Mouse (Mus musculus) olfactory bulb, adult 2 months (tissue): ENCODE measurements around the gene C8a. TPM values are rescaled to one million over a fixed set of nuclear protein-coding genes. Genes with fewer than 3 reads are reported as not detected.

Source experiments
- H3K27ac ChIP-seq: fragments of 200-500 bp; 2 replicates; pipeline ENCODE4 v1.5.1; 2012; ENCODE audit warnings: low read depth, low read length; ENCODE audit not compliant: insufficient read depth
- H3K4me1 ChIP-seq: fragments of 200-500 bp; 2 replicates; pipeline ENCODE4 v1.6.1; 2012; ENCODE audit warnings: low read length; ENCODE audit not compliant: control insufficient read depth, insufficient read depth
- H3K4me3 ChIP-seq: fragments of 200-500 bp; 2 replicates; pipeline ENCODE4 v1.5.1; 2012; ENCODE audit warnings: mild to moderate bottlenecking, low read depth, low read length, moderate library complexity; ENCODE audit not compliant: insufficient read depth
- CTCF ChIP-seq: fragments of 200-500 bp; IDR thresholded peaks from 2 replicates; pipeline ENCODE4 v1.5.1; 2012; ENCODE audit warnings: low read depth, mild to moderate bottlenecking, low read length, moderate library complexity; ENCODE audit not compliant: insufficient read depth
- POLR2A ChIP-seq: fragments of 200-500 bp; IDR thresholded peaks from 2 replicates; pipeline ENCODE4 v1.6.1; 2012; ENCODE audit warnings: mild to moderate bottlenecking, low read depth, low read length, moderate library complexity; ENCODE audit not compliant: insufficient read depth
- WGBS: fragments of 180-500 bp; shearing (Covaris S2); methylation state at CpG from one replicate; pipeline ENCODE4 v1.1.7; 2018; 5-methylcytosine and 5-hydroxymethylcytosine counted together
- polyA plus RNA-seq: library from polyadenylated mRNA; stranded (reverse); fragments of >200 nt; gene quantifications from 2 replicates; pipeline ENCODE4 v1.2.4, GENCODE M21; 2012; ENCODE audit warnings: low replicate concordance; ENCODE audit not compliant: missing spikeins, insufficient read depth, insufficient read length

Gene C8a
- polyA plus RNA-seq, 1 experiment, result not detected

GRCm38 (mm10) chr4:104819891-104820290, 56.3 kb downstream of the C8a start:
- H3K4me3 ChIP-seq, result no peak overlapping the region
- WGBS, result 15% methylated on average over 4 of the region's 4 CpGs

GRCm38 (mm10) chr4:104818986-104819385, 57.2 kb downstream of the C8a start:
- no peak overlapping the region for H3K4me3 ChIP-seq
- peak overlapping the region; percentile 41 for H3K27ac ChIP-seq
- TF ChIP-seq POLR2A (no peak), CTCF (no peak)
- 74% methylated on average over 4 of the region's 4 CpGs for WGBS
- H3K4me1 ChIP-seq, result peaks cover 15% of the 10 kb centered on the region

More at GRCm38 (mm10) chr4:104819891-104820290, 56.3 kb downstream of the C8a start:
- H3K27ac ChIP-seq, result peak overlapping the region; percentile 41; the same call in 1 of the 2 replicates
- peaks cover 15% of the 10 kb centered on the region for H3K4me1 ChIP-seq
- TF ChIP-seq CTCF (no peak), POLR2A (no peak)

- H3K4me3 ChIP-seq, result no peak overlapping the region
- no peak overlapping the region for H3K27ac ChIP-seq
- TF ChIP-seq CTCF (no peak), POLR2A (no peak)
- H3K4me1 ChIP-seq, result peaks cover 15% of the 10 kb centered on the region
- WGBS, result 73% methylated on average over 2 of the region's 2 CpGs
Measured at GRCm38 (mm10) chr4:104817509-104817908, 58.7 kb downstream of the C8a start.

- no peak overlapping the region for H3K4me3 ChIP-seq
- WGBS, result 71% methylated on average over 4 of the region's 4 CpGs
- H3K27ac ChIP-seq, result no peak overlapping the region
- peaks cover 11% of the 10 kb centered on the region for H3K4me1 ChIP-seq
- TF ChIP-seq POLR2A, result no peak
- TF ChIP-seq CTCF, result no peak
Measured at GRCm38 (mm10) chr4:104816519-104817232, 59.5 kb downstream of the C8a start.

- TF ChIP-seq POLR2A, result no peak
- TF ChIP-seq CTCF, result no peak
- H3K27ac ChIP-seq, result no peak overlapping the region
- no peak overlapping the region for H3K4me3 ChIP-seq
- H3K4me1 ChIP-seq, result peaks cover 4% of the 10 kb centered on the region; the same call in 1 of the 2 replicates
- WGBS, result 90% methylated on average over 2 of the region's 2 CpGs
Measured at GRCm38 (mm10) chr4:104813617-104814016, 62.6 kb downstream of the C8a start.

GRCm38 (mm10) chr4:104810710-104811286, 65.4 kb downstream of the C8a start:
- H3K4me1 ChIP-seq, result peaks cover 4% of the 10 kb centered on the region; the same call in 1 of the 2 replicates
- no peak overlapping the region for H3K27ac ChIP-seq
- WGBS, result 75% methylated on average over 10 of the region's 10 CpGs
- H3K4me3 ChIP-seq, result no peak overlapping the region
- no peak for TF ChIP-seq CTCF
- no peak for TF ChIP-seq POLR2A

- H3K27ac ChIP-seq, result no peak overlapping the region
- WGBS, result 53% methylated on average over 19 of the region's 19 CpGs
- peaks cover 4% of the 10 kb centered on the region; the same call in 1 of the 2 replicates for H3K4me1 ChIP-seq
- H3K4me3 ChIP-seq, result no peak overlapping the region
- TF ChIP-seq CTCF (no peak), POLR2A (no peak)
Measured at GRCm38 (mm10) chr4:104805414-104806257, 70.6 kb downstream of the C8a start.

GRCm38 (mm10) chr4:104804100-104804499, 72.1 kb downstream of the C8a start:
- WGBS, result 97% methylated on average over 4 of the region's 4 CpGs
- Histone ChIP-seq H3K4me1 (peaks cover 4% of the 10 kb centered on the region; the same call in 1 of the 2 replicates), H3K4me3 (no peak overlapping the region), H3K27ac (no peak overlapping the region)
- TF ChIP-seq POLR2A, result no peak
- TF ChIP-seq CTCF, result no peak

GRCm38 (mm10) chr4:104801625-104802024, 74.6 kb downstream of the C8a start:
- no peak overlapping the region for H3K27ac ChIP-seq
- H3K4me3 ChIP-seq, result no peak overlapping the region
- peaks cover 4% of the 10 kb centered on the region; the same call in 1 of the 2 replicates for H3K4me1 ChIP-seq
- no peak for TF ChIP-seq CTCF
- TF ChIP-seq POLR2A, result no peak
- WGBS, result 99% methylated on average over 3 of the region's 3 CpGs
